Mouse (Mus musculus) frontal cortex, postnatal 14 days (tissue): ENCODE data around the gene H2-Q6.
A peak's percentile ranks its signal among the peaks of the same experiment; 100 is the strongest.
"Not testable (repeated sequence)": the region's sequence is repeated elsewhere in the genome, so short reads cannot be mapped to it uniquely, and the experiment has no call there.

Source experiments
- DNase-seq, 2 experiments: peaks; one replicate each; pipeline ENCODE4 v3.0.0; 2022; ENCODE audit warnings: low spot score in 2 of 2

H2-Q6 gene

GRCm38 (mm10) chr17:35434836-35435235 lies 10.2 kb downstream of the H2-Q6 start:
- DNase-seq = not testable (repeated sequence)

- DNase-seq = not testable (repeated sequence)
Measured at GRCm38 (mm10) chr17:35435577-35435976, 10.9 kb downstream of the H2-Q6 start.

- DNase-seq = not testable (repeated sequence)
Measured at GRCm38 (mm10) chr17:35437386-35437936, 12.8 kb downstream of the H2-Q6 start.

- DNase-seq = not testable (repeated sequence)
Measured at GRCm38 (mm10) chr17:35438395-35438794, 13.7 kb downstream of the H2-Q6 start.

- peak; percentile 40 to 43 for DNase-seq
Measured at GRCm38 (mm10) chr17:35438885-35439284, 14.2 kb downstream of the H2-Q6 start, which contains the start of gene H2-Q7. H2-Q7 (plus strand) TSS chr17:35439155.

- DNase-seq = not testable (repeated sequence)
Measured at GRCm38 (mm10) chr17:35439295-35439747, 14.7 kb downstream of the H2-Q6 start.

- not testable (repeated sequence) for DNase-seq
Measured at GRCm38 (mm10) chr17:35439925-35440645, 15.4 kb downstream of the H2-Q6 start.

GRCm38 (mm10) chr17:35442376-35442775 lies 17.7 kb downstream of the H2-Q6 start:
- DNase-seq = not testable (repeated sequence)

- not testable (repeated sequence) for DNase-seq
Measured at GRCm38 (mm10) chr17:35444510-35444909, 19.9 kb downstream of the H2-Q6 start.

GRCm38 (mm10) chr17:35458247-35458646 lies 33.6 kb downstream of the H2-Q6 start:
- DNase-seq = not testable (repeated sequence)

- DNase-seq = not testable (repeated sequence)
Measured at GRCm38 (mm10) chr17:35460513-35461341, 36.1 kb downstream of the H2-Q6 start.

GRCm38 (mm10) chr17:35465651-35466050 lies 41.0 kb downstream of the H2-Q6 start:
- not testable (repeated sequence) for DNase-seq

- not testable (repeated sequence) for DNase-seq
Measured at GRCm38 (mm10) chr17:35468936-35469335, 44.3 kb downstream of the H2-Q6 start.

GRCm38 (mm10) chr17:35469842-35470751 lies 45.4 kb downstream of the H2-Q6 start, which contains the start of gene H2-Q10:
H2-Q10 (plus strand) TSS chr17:35470089.
- DNase-seq = no peak
